Mouse (Mus musculus) right cerebral cortex, adult 18-20 months (tissue): ENCODE measurements at regions not wholly inside any gene's neighbourhood (a gene's known extent, or its start where the extent isn't known, plus 50 kb on each side); places are given as distances from the start of the nearest gene placed in this dataset.

Experiments
- DNase-seq: peaks from one replicate; pipeline ENCODE4 v3.0.0; 2022; ENCODE audit warnings: mixed read lengths

DNA sequence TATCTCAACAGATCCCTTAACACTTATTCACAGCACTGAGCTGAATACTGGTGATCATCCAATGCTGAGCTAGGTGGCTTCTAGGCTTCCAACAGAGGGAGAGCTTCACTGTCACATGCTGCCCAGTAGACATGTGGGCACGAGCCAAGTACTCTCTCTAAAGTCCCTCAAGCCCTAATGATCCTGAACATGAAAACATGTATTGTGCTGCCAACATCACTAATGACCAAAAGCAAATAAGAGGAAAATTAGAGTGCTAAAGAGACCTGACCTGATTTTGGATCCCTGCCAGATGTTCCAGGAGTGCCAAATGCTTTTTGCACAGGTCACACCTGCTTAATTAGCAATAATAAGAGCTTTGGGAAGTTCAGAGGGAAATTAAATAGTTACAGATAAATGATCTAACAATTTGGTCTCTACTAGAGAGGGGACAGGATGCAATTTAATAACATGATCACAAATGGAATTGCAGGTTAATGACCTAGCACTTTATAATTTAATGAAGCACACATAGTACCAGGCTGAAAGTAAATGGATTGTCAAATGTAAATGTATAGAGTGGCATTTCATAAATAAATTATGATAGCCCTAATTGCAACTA, 215.6 kb upstream of the Ins1 start:
- no peak for DNase-seq

DNA sequence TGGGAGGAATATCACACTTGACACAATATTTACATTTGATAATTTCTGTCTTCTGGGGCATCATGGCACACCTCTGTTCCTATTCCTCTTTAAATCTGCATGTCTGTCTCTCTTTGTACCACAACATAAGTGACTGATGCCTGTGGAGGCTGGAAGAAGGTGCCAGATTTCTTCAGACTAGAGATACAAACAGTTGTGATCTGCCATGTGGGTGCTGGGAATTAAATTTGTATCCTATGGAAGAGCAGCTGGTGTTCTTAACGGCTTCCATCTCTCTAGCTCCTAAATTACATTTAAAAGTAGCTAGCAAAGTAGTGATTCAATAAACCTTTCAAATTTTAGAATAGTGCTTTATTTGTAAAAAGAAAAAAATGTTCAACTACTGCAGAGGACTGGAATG, 195.3 kb upstream of the Ins1 start:
- peak; percentile 11 for DNase-seq

DNA sequence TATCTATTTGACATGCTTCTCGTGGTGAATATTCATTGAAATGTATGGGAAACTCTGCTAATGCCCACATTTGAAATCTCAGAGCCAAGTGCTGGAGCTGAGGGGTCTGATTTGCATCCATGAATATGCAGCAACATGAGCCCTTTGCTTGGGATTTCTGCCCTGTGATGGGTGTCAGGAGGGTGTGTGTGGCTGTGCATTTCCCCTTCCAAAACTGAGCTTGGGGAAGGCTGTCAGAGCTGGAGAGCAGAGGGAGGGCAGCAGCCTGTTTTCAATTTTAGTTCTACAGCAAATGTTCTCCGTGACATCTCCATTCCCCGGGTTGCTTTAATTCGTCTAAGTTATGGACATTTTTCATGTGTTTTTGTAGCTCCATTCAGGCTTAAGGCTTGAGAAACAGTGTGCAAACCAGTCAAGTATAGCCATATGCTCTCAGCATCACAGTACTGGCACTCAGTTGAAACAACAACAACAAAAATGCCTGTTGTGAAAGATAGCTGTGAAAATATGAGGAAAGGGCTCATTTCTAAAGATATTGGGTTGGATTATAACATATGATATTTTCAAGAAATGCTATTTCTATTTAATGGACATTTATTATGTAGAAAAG, 194.1 kb upstream of the Ins1 start:
- no peak for DNase-seq

DNA sequence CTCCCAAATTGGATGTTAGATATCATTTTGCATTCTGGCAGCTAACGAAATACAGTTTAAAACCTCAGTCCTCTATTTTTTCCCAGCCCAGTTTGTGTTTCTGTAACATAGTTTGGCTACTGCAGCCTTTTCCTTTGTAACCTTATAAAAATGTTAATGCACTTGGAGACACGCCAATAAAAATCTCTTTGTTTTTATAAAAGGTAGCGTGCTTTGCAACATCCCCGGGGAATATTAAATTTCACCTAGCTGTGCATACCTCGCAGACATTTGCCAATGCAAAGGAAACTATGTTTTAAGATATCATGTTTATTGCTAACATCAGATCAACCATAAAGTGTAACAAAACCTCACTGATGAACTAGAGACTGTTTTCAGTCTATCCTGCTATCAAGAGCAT, 192.9 kb upstream of the Ins1 start:
- no peak for DNase-seq

DNA sequence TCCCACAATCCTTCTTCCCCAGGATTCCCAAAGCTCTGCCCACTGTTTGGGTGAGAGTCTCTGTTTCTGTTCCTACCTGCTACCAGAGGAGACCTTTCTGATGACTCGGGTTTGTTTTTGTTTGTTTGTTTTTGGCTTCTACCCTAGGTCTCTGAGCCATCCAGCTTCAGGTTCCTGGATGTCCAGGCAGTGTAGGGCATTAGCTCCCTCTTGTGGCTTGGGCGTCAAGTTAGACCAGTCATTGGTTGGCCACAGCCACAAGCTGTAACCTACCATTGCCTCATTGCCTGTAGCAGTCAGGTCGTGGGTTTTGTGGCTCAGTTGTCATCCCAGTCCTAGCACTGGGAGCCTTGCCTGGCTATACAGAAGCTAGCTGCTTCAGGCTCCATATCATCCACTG, 185.1 kb upstream of the Ins1 start:
- DNase-seq, result no peak

DNA sequence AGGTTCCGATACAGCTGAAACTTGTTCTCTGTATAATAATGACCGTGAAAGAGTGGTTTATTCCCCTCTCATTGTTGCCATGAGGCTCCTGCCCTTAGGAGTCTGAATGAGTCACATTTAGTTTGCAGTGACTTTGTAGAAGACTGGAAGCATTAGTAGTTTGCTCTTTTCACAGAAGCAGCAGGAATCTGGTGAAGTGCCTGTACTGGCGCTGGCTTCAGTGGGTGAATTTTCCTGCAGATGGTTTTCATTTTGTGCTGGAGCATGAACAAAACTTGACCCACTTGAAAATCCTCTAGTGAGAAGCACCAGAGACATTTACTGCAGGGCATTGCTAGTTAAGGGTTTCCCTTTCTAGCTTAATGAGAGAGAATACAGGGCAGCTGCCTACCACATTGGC, 151.7 kb upstream of the Ins1 start:
- no peak for DNase-seq
